Mouse (Mus musculus) embryo, embryonic 11.5 days (tissue): ENCODE data around the gene Pagr1b.

Source experiments
- DNase-seq: peaks from one replicate; pipeline ENCODE4 v3.0.0-alpha.2; 2012; ENCODE audit warnings: low read depth, low spot score

Pagr1b gene

GRCm38 (mm10) chr7:127019306-127019960, 3.1 kb upstream of the Pagr1b start:
- DNase-seq: no peak

DNA sequence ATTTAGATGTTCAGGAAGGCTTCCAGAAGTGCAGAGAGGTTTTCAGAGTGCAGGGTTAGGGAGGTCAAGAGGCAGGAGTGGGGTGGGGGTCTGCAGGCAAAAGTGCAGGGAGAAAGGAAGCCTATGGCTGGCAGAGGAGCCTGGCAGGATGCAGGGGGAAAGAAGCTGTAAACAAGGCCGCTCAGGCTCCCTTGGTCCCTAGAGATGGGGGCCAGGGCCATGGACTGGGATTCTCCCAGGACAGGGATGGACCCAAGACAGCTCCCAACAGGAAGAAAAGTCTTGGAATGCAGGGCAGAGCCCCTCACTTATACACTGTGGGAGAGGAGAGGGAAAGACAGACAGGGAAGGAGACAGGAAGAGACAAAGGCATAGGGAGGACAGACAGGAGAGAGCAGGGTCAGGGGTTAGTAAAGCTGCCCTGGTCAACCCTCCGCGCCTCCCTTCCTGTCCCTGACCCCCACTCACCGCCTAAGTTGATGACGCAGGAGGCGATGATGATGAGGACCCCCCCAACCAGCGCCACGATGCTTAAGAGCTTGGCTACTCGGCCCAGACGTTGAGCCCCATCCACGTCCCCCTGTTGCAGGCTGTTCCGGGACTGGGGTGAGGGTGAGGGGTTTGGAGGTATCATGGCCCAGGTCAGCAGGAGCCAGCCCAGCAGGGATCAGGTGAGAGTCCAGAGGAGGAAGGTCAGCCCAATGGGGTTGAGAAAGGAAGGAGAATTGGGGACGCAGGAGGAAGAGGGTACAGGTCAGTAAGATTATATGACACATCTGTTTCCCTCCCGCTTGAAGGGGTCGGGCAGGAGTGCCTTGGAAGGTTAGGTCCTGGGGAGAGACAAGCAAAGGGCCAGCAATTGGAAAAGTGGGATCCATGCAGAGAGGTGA, 2.4 kb upstream of the Pagr1b start:
- DNase-seq: no peak

- no peak for DNase-seq
These were observed 1.7 kb upstream of the Pagr1b start for GRCm38 (mm10) chr7:127017950-127018345.

DNA sequence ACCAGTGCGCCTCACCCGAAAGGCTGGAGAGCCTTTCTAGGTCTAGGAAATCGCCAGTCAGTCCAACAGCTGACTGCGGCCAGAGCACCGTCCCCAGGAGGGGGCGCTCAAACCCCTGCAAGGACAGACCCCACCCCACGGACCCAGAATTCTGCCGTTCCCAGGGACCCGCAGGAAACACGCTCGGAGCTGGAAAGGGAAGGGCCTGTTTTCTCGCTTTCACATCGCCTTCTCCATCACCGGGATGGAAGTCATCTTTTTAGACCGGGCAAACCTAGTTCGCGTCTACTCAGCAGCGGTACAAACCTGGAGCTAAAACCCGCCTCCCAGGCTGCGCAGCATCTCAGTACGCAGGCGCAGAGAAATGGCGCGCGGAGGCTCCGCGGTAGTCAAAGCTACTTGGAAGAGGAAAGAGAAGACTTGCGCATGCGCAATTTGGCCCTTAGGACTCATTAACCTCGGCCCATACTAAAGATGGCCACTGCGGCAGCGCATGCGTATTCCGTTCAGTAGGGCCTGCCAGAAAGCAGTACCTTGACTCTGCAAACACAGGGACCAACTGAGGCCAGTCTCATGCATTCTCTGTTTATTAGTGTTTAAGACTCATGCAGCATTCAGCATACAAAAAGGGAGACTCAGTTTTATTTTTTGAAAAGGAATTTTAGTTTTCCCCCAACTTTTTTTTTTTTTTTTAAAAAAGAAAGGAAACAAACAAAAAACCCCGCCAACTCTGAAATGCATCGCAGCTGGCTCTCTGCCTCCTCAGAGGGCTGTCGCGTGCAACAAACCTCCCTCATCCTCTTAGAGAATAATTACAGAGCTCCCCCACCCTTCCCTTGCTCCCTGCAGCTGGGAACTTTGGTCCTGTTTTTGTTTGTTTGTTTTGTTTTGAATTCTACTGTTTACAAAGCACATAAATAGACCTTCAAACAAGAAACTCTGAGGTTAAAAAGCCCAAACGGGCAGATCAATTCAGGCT, 976 bp upstream of the Pagr1b start, which contains the start of gene Pagr1a:
Gene Pagr1a, minus strand, starts transcription at position 382 of the 979 bp plus-strand sequence.
- peak; percentile 100 for DNase-seq

GRCm38 (mm10) chr7:127016486-127016938, 228 bp upstream of the Pagr1b start:
- no peak for DNase-seq

- peak; percentile 35 for DNase-seq
These were observed 203 bp downstream of the Pagr1b start for GRCm38 (mm10) chr7:127016081-127016480.

GRCm38 (mm10) chr7:127014993-127015392, 1.3 kb downstream of the Pagr1b start:
- DNase-seq: no peak

DNA sequence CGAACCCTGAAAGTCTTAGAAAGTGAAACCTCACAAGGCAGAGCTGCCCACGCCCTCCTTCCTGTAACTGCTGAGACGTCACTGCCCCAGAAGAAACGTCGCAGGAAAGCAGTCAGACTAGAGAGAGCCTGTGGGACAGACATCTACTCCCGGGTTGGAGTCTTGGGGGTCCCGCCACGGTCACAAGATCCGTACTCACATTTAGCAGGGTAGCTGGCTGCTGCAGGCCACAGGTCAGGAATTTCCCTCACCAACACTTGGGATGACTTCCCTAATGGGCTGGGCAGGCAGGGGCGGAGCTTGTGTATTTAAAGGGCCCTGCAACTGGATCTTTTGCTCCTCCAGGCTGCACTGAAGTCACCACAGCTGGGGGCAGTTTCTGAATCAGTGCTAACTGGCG, 2.0 kb downstream of the Pagr1b start, which contains the start of gene Mvp:
Gene Mvp, minus strand, starts transcription at position 302 of the 400 bp plus-strand sequence.
- peak; percentile 13 for DNase-seq

DNA sequence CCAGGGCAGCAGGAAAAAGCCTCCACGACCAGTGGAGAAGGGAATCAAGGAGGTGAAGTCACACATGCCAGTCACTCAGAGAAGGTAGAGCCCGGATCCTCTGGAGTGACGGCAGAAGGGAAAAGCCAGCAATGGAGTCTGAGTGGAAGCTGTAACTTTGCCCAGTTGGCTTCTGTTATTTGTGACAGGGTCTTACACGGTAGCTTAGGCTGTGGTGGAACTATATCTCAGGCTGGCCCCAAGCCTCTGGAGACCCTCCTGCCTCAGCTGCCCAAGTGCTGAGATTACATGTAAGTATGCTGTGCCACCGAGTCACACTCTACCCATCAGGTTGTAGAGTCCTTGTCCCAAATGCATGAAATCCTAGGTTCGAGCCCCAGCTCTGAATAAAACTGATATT, 2.9 kb downstream of the Pagr1b start:
- DNase-seq: no peak

DNA sequence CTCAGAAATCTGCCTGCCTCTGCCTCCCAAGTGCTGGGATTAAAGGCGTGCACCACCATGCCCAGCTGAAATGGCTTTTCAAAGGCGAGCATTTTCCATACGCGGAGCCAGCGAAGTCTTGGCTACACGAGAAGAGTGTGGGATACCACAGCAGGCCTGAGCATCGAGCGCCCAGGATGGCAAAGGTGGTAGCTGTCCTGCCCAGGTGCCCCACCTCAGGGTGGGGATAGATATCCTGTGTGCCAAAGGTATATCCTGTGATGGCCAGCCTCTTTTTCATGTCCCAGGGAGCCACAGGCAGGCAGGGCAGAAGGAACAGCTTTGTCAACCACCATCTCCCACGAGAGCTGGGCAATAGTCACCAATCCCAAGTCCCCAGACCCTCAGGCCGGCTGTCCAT, 3.4 kb downstream of the Pagr1b start:
- no peak for DNase-seq

DNA sequence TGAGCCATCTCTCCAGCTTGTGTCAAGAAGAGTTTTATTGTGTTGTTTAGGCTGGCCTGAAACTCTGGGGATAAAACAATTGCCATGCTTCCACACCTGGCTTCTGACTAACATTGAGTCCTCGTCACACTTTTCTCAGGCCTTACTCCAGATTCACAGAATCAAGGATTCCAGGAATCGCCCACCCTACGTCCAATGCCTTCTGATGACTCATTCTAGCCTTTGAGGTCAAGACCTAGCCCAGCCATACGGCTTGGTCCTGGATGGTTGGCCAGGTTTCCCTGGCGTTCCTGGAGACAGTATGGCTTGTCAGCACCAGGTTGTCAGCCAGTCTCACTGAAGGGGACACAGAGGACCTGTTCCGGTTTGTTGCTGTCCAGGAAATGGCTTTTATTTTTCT, 3.9 kb downstream of the Pagr1b start:
- no peak for DNase-seq

GRCm38 (mm10) chr7:127011717-127012116, 4.6 kb downstream of the Pagr1b start:
- no peak for DNase-seq

DNA sequence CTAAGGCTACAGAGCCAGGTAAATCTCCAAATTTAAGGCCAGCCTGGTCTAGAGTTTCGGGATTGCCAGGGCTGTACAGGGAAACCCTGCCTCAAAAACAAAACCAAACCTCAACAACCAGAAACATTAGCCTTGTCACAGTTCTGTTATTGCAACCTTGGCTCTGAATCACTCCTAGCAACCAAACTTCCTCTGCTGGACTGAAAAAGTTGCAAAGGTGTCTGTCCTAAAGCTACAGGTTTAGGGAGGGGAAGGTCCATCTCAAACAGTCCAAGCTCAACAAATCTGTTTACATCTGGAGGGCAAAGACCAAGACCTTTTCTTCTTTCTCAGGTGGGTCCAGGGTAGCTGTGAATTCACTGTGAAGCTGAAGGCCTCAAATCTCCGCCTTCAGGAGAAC, 5.2 kb downstream of the Pagr1b start:
- no peak for DNase-seq

DNA sequence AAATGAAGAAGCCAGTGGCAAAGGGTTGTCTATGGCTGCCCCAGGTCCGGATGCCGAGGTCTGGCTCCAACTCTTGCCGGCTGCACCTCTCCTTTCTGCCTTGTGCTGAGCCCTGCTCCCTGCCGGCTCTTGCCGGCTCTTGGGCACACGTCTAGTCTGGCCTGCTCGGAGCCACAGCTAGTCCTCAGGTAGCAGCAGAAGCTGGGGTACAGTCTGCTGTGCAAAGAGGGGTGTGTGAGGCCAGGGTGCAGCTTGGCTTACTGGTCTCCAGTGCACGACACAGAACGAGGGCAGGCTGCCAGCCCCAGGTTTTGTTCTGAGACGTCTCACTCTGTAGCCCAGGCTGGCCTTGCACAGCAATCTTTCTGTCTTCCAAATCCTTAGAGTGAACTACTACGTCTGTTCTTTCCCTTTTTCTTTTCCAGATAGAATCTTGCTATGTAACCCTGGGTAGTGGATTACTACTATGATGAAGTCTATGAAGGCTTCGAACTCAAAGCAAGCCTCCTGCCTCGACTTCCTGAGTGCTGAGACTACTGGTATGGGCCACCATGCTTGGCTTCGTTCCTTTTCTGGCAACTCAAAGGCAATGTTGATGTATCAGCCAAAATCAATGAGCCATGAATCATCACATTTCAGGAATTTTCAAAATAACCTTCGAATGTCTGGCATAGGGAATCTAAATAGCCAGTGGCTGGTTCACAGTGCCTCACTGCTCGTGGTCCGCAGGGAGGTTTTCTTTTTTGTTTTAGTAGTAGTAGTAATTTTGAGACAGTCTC, 6.8 kb downstream of the Pagr1b start:
- DNase-seq: no peak

DNA sequence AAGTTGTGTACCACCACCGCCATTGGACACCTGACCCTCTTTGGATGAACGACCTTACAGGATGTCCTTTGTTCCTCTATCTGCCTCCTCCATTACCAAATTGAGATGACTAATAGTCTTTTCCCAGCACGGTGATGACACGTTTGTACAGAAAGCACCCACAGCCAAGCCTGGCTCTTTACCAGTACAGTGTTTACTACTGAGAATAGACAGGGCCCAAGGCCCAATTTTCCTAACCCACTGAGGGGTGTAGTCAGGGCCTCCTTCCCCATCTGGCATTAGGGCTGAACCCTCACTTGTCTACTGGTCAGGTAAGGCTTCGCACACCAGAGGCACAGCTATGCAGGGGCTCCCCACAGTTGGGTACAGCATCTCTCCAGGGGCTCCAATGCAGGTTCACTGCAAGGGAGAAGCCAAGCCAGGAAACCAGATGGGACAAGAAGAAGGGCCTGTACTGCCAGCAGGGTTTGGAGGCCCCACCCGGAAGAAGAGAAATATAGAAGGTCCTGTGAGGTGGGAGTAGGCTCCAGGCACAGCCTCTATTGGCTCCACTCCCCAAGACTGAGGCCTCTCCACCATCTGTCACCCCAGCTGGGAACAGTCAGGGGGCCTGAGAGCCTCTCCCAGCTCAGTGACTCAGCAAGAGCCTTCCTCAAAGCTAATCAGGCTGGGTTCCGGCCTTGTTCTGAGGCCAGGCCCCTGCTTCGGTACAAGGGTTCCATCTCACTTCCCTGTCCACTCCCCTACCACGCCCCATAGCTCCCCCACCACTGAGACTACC, 7.9 kb downstream of the Pagr1b start:
- DNase-seq: no peak

DNA sequence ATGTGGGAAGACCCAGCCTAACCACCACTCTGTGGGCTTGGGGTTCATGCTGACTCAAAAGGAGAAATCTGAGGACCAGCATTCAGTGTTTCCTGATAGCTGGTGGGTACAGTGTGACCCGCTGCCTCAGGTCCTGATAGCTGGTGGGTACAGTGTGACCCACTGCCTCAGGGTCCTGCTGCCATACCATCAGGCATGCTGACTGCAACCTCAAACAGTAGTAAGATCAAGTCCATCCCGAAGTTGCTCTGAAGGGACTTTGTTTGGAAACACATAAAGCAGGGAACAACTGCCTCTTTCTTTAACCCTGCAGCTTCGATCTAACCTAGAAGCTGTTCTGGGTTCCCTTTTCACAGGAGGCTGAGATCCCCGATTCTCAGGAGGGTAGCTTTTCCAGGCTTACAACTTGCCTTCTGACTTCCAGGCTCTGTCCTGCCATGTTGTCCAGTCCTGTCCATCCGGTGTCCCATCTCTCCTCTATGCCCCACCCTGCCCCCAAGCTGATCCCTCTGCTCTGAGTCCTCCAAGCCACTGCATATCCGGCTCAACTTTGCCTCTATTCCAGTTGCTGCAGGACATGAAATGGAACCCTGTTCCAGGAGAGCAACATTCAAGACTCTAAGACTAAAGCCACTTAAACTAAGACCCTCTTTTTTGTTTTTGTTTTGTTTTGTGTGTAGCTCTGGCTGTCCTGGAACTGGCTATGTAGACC, 8.8 kb downstream of the Pagr1b start:
- DNase-seq: no peak

- DNase-seq: no peak
These were observed 12.0 kb downstream of the Pagr1b start for GRCm38 (mm10) chr7:127004122-127004875.

DNA sequence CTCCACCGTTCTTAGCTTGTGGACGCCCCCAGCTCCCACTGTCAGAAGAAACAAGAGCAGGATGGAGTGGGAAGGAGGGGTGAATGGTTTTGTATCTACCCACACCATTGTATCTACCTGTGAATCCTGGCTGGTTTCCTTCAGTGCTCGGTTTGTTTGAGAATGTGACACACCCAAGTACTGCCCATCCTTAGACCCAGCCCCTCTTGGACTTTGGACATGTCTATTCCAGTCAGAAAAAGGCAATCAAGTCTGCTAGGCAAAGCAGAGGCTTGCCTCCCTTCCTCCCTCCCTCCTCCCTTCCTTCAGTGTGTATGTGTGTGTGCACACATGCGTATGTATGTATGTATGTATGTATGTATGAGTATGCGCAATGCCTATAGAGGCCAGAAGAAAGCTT, 12.7 kb downstream of the Pagr1b start:
- no peak for DNase-seq

- DNase-seq: no peak
These were observed 16.7 kb downstream of the Pagr1b start for GRCm38 (mm10) chr7:126999568-126999967.
